Mouse (Mus musculus) spleen, adult 2 months (tissue): ENCODE measurements around the gene Arl1.

Source experiments
- CTCF ChIP-seq: fragments of 200-500 bp; IDR thresholded peaks from 2 replicates; pipeline ENCODE4 v1.5.1; 2011; ENCODE audit warnings: mild to moderate bottlenecking, inconsistent platforms; ENCODE audit not compliant: insufficient read depth, insufficient read length, insufficient replicate concordance; ENCODE audit errors: extremely low read depth
- POLR2A ChIP-seq: fragments of 200-500 bp; IDR thresholded peaks from 2 replicates; pipeline ENCODE4 v1.6.1; 2011; ENCODE audit warnings: low read depth, low read length, inconsistent platforms

- TF ChIP-seq CTCF: no peak
- TF ChIP-seq POLR2A: no peak
Observed at GRCm38 (mm10) chr10:88783941-88784340, 53.3 kb downstream of the Arl1 start.
